Mouse (Mus musculus): ENCODE data around the gene Eif4a1.

Eif4a1 gene

DNA sequence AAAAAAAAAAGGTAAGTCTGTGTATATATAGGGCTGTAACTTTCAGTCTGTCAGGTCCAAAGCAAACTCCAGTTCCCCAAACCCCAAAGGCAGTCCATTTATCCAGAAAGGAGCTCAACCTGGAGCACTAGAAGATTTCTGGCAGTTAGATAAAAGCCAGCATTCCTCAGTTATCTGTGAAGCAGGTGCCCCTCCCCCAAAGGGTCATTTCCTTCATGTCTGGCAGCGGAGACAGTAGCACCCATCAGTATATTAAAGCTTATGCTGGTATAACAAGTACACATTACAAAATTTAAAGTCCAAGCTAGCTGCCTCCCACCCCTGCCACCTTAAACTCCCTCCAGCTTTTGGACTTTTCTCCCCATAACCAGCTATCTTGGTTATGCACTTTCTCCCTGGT lies 27.4 kb upstream of the Eif4a1 start:
- DNase-seq (ENCODE audit: low spot score) = no peak

DNA sequence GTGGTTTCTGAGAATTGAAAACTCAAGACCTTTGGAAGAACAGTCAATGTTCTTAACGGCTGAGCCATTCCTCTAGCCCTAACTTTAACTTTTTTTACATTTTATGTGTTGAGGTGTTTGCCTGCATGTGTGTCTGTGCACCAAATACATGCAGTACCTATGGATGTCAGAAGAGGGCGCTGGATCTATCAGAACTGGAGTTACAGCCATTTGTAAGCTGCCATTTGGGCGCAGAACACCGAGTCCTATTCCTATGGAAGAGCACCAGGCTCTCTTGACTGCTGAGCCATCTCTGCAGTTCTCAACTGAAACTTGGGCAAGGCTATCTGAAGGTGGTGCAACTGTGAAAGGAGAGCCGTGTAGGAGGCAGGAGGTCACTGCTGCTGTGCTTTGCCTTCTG lies 26.4 kb upstream of the Eif4a1 start:
- DNase-seq (ENCODE audit: low spot score) = no peak

DNA sequence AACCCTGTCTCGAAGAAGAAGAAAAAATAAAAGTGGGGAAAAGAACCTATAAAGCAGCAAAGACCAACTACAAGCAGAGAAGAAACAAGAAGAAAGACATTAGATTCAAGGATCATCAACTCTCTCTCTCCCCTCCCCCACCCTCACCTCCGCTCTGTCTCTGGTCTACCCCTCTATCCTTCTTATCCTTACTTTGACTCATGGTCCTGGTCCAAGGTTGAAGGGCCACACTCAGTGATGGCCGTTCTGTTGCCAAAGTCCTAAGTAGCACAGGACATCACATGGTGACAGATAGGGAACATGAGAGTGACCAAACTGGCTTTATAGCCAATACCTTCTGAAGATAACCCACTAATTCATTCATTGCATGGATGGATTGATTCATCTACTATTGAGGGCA lies 25.2 kb upstream of the Eif4a1 start:
- DNase-seq (ENCODE audit: low spot score) = no peak

DNA sequence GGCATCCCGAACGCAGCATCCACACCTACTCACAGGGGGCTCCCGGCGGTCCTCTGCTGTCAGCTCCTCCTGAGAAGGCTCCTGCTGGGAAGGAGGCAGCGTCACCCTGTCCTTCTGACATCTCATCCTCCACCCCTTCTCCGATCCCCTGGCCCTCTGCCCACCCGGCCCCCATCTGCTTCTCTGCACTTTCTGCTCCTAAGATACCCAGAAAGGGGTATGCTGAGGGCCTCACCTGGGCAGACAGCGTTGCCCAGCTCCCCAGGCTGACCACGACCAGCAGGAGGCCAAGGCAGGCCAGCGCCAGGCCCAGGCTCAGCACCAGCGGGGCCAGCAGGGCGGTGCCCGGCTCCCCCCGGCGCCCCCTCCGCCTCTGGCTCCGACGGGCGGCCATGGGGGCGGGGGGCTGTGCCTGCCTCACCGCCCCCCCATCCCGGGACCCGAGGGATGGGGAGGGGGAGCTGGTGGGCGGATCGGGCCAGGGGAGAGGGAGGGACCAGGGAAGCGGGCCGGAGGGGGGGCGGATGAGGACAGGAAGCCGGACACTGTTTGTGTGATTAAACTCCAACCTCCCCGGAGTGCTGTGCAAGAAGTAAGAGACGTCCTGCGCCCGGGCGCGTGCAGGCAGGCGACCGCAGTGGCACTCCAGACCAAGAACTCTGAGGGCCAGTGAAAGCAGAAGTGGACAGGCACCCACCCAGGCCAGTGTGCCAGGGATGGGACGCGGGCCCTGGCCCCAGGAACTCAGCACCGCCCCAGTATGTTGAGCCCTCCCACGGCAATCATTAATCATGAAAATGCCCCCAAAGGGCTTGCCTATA lies 23.3 kb upstream of the Eif4a1 start, which contains the start of the genes Tnfsf12 and Tnfsfm13:
TSS of gene Tnfsf12 (minus strand) at position 489 of the 821 bp plus-strand sequence.
TSS of gene Tnfsfm13 (minus strand) at position 738 of the 821 bp plus-strand sequence.
- peak; percentile 65 for DNase-seq (ENCODE audit: low spot score)

DNA sequence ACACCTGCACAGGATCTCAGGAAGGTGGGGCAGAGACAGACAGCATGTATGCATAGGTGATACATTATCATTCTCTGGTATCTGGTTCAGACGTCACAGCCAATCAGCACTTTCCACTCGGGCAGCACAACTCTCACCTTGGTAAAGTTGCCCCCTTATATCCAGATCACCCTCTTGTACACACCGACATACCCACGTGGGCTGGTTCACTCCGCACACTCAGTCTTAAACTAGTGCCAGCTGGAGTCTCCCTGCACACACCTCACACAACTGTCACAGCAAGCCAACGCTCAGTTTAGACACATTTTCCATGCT lies 22.8 kb upstream of the Eif4a1 start:
- DNase-seq (ENCODE audit: low spot score) = no peak

DNA sequence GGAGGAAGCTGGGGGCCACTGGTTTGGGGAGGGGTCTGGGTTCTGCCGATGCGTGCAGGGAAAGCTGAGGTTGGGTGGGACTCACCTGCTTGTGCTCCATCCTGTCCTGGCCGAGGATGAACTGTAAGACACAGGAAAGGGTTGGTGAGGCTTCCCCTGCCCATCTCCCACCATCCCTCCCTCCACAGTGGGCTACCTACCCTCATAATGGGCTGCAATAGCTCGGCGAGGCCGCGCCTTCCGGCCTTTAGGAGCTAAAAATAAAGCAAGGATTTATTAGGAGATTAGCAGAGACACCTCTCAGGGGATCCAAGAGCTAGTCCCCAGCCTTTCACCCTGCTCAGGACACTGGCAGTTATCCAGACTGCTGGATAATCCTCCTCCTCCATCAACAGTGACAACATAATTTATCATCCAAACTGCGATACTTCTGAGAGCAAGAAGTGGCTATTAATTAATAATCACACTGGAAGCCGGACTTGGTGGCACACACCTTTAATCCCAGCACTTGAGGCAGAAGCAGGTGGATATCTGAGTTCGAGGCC lies 21.3 kb upstream of the Eif4a1 start:
- no peak for DNase-seq (ENCODE audit: low spot score)

DNA sequence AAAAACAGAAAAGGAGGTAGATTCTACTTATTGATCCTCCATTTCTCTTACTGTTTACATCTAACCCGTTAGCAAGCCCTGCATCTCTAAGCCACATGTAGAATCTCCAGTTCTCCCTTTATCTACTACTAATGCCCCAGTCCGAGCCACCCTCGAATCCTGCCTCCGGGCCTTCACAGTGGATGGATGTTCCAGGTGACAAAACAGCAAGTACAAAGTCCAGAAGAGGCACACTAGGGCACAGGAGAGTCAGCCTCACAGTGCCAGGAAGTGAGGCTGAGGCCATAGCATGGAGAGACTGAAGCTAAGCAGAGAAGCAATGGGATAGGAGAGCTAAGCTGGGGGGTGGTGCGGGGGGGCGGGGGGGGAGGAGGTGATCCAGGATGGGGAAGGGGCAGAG lies 20.6 kb upstream of the Eif4a1 start:
- DNase-seq (ENCODE audit: low spot score) = no peak

DNA sequence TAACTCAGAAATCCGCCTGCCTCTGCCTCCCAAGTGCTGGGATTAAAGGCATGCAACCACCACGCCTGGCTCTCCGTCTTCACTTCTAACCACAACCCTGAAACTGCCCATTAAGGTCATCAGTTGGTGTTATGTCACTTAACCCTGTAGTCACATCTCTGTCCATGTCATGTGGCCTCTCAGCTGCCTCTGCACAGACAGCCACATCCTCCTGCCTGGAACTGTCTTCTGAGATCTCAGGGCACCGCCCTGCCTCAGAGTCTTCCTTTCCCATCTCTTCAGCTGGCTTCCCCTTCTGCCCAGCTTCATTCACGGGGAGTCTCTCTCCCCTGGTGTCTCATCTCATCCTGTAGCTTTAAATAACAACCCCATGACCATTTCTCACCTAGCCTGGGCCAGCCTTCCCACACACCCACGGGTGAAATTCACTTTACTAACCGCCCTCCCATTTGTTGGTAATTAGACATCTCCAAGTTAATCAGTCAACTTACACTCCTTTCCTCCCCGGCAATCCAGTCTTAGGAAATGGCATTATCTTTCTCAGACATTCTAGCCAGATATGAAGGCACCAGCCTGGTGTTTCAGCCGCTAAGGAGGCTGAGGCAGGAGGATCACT lies 20.1 kb upstream of the Eif4a1 start:
- no peak for DNase-seq (ENCODE audit: low spot score)

DNA sequence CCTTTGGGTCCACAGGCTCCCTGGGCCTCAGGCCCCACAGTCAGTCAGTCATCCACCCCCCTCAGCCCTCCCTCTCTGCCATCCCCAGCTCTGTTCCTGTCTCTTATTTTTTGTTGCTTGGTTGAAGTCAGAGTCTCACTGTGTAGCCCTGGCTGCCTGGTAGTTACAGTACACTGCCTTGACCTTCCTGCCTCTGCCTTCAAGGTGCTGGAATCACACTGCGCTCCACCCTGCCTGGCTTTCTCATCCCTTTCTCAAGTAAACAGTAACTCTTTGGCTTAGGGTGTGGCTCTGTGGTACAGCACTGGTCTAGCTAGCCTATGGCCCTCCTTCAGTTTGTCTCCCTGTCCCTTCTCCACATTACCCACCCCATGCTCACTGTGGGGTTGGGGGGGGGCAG lies 17.7 kb upstream of the Eif4a1 start:
- DNase-seq (ENCODE audit: low spot score) = no peak

DNA sequence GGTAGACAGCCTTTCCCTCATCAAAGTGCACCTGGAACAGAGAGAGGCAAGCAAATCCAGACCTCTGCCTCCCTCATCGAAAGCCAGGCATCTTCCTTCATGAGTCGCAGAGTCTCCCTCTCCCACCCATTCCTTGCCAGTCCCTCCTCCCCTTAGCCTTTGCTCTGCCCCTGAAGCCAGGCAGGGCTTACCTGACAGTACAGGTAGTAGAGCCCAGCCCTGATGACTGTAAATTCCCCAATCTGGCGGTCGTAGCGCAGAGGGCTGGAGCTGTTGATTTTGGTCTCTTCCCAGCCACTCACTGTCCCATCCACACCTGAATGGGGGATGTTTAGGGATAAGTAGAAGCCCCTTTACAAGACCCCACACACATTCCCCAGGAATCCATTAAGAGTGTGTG lies 14.8 kb upstream of the Eif4a1 start:
- no peak for DNase-seq (ENCODE audit: low spot score)

DNA sequence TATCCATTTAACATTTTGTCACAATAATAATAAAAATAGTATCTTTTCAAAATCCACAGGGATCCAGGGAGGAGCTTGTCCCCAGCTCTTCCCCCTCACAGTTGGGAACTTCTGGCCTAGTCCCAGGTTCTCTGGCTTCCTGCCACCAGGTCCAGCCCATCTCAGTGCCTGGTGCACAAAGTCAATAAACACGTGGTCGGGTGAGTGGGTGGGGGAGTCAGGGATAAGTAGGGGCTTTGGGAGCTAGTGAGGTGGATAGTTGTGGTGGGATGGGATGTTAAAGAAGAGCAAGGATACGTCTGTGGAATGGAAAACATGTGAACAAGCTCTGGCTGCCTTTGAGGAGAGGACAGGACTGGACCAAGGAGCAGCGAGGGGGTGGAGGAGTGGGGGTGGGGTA lies 14.2 kb upstream of the Eif4a1 start:
- no peak for DNase-seq (ENCODE audit: low spot score)

DNA sequence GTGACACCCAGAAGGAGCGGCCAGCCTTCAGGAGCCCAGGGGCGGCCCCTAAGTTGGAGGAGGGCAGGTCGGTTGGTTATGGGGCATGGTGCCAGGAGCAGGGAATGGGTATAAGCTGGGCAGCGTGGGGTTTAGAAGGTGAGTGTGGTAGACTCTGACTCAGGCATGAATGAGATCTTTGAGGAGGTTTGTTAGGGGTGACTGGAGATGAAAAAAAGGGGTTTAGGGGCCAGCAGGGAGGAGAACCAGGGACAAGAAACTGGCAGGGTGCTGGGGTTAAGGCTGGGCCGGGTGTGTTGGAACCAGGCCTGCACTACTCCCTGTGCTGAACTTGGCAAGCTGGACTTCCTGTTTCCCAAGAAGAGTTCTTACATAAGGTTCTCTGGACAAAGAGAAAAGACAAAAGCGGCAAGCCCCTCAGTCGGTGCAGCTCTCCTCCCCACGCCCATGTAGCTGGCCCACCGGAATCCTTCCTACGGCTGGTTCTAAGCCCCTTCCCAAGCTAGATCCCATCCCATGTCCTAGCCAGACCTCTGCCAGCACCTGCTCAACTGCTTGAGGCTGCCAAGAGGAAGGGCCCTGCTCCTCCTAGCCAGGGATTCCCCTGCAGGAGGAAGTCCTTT lies 13.4 kb upstream of the Eif4a1 start, which contains the start of gene Tnfsf13:
TSS of gene Tnfsf13 (minus strand) at position 259 of the 623 bp plus-strand sequence.
- DNase-seq (ENCODE audit: low spot score) = no peak

DNA sequence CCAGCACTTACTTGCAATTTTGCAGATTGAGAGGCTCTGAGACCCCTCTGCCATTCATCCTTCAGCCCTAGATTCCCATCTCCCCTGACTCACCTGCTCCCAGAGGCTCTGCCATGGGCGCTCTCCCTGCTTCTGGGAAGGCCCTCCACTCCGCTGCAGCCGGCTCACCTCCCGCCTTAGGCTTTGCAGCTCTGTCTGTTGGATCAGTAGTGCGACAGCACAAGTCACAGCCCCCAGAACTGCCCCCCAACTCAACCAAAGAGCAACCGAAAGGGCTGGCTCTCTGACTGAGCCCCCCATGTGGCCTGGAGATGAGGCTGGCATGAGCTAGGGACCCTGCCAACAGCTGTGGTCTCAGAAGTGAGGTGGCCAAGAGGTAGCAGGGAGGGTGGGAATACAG lies 12.7 kb upstream of the Eif4a1 start:
- DNase-seq (ENCODE audit: low spot score) = no peak

DNA sequence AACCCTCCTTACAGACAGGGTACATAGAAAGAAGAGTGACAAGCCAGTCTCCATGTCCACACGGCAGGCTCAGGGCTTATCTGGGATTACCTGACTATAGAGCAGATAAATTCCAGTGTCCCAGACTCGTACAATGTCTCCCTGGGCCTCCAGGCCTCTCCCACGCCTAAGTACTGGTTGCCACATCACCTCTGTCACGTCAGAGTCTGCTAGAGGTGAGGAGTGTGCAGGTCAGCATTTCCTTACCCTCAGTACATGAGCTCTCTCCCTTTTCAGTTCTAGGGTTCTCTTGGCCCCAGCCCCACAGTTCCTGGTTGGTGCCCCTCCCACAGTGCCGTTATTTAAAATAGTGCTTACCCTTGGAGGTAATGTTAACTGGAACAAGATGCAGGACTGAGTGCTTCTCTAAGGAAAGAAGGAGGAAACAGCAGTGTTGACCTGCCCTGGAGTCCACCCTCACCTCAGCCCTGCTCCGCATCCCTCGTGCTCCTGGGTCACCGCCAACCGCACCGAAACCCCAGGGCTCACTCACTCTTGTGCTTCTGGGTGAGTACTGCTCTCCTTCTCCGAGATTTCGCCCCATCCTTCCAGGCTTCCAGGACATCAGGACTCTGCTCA lies 12.0 kb upstream of the Eif4a1 start:
- DNase-seq (ENCODE audit: low spot score) = no peak

DNA sequence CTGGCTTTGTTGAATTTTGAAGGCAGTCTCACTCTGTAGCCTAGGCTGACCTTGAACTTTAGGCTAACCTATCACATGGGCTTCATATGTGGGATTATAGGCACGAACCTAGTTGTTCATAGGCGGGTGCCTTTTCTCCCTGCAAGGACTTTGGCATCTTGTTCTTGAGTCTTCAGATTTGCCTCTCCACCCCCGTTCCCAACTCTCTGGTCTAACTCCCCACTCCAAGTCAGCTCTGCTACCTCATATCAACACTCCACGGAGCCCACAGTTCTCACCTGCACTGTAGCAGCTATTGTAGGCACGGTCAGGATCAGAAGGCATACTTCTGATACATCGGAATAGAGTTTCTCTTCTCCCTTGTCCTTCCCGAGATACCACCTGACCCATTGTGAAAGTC lies 11.4 kb upstream of the Eif4a1 start:
- DNase-seq (ENCODE audit: low spot score) = no peak

DNA sequence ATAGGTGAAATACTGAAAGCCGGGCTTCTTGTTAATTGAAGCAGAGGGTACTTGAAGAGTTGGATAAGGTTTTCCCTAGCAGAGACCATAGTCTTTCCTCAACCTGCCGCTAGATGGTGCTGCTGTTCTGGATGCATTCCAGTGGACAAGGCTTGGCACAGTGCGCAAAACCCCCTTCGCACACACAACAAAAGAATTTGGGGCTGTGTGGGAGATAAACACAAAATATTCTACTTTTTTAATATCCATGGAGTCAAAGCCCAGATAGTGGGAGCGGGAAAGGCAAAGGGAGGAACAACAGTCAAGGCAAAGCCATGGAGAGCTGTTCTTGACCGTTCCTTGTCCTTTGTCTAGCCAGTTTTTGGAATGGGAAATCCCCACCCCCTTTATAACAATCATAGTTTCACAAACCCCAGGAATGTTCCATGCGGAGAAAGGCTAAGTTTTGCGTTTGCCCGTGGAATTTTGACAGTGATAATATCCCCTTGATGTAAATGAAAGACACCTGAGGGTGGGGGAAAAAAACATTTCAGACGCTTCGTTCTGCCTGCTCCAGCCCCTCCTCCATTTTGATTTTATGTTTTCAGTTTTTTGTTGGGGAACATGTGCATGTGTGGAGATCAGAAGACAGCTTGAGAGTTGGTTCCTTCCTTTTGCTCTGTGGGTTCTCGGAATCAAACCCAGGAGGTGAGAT lies 10.8 kb upstream of the Eif4a1 start:
- DNase-seq (ENCODE audit: low spot score) = peak; percentile 93

DNA sequence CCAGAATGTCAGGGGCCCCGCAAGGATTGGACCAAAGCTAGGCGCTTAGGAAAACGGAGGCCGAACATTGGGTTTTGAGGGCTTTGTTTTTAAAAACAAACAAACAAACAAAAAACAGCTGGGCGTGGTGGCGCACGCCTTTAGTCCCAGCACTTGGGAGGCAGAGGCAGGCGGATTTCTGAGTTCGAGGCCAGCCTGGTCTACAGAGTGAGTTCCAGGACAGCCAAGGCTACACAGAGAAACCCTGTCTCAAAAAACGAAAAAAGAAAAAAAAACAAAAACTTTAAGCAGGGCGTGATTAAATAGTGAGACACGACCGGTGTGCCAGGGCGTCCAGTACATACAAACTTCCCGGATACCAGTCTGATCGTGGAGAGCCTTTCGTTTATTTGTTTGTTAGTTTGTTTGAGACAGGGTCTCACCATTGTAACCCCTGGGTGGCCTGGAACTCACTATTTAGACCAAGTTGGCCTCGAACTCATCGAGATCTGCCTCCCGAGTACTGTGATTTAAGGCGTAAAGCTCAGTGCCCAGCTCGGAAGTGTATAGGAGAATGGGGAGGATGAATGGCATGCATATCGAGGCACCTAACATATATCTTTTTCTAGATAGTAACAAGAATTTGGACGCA lies 10.1 kb upstream of the Eif4a1 start:
- no peak for DNase-seq (ENCODE audit: low spot score)

DNA sequence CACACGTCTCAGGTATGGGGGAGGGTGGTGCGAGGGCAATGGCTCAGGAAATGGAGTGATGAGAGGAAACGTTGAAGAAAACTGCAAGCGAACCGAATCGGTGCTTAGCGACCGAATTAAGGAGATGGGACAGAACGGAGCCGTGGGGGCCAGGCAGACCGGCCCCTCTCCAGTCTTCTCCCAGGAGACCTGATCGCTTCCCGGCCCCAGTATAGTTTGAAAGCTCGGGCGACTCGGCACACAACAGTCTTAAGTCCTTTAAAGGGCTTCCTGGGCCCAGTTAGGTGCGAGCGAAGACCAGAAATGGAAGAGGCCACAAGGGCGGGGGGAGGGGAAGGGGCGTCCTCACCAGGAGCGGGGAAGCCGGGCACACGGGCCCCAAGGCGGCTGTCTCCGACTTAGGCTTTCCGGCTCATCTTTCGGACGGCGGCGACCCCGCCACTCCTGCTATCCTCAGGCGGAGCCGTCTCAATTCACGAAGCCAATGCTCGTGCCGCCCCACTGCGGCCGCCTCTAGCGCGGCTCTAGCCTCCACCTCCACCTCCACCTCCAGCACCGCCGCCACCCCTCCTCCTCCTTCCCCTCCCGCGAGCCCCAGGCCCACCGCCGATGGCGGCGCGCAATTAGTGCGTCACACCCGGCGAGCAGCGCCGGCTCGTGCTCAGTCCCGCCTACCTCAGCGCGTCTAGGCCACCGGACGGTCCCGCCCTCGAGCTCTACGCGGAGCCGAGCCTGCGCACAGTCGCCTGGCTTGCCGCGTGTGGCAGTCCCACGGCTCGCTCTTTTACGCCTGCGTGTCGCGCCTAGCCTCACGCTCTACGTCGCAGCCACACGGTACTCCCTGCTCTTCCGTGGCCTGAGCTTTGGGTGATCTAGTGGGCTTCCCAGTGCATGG lies 9.3 kb upstream of the Eif4a1 start, which contains the start of gene Senp3:
TSS of gene Senp3 (minus strand) at position 771 of the 895 bp plus-strand sequence.
- DNase-seq (ENCODE audit: low spot score) = peak; percentile 92

DNA sequence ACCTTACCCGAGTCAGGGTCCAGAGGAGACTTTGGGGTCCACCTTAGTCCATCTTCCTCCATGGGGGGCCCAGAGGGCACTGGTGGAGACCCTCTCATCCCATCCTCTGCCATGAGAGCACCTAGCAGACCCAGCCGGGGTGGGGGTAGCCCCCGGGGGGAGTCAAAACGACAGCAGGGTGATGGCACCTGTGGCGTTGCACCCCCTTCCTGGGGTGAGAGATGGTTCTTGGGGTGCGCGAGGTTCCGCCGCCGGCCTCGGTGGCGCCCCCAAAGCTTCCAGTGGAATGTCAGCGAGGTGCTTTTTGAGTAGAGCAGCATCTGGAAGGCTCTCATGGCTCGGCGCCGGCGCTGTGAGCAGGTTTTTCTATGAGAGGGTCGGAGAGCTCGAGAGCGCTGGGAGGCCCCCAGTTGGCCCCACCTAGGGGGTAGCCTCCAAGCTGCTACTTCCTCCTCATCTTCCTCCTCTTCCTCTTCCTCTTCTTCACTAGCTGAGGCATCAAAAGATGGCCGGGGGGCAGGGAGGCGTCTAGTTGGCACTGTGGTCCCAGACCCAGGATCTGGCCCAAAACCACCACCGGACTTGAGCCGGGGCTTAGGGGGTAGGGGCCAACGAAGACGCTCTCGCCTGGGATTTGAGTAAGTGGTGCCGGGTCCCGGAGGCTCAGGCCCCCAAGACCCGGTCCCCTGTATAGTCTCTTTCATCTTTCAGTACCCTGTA lies 8.1 kb upstream of the Eif4a1 start:
- no peak for DNase-seq (ENCODE audit: low spot score)

DNA sequence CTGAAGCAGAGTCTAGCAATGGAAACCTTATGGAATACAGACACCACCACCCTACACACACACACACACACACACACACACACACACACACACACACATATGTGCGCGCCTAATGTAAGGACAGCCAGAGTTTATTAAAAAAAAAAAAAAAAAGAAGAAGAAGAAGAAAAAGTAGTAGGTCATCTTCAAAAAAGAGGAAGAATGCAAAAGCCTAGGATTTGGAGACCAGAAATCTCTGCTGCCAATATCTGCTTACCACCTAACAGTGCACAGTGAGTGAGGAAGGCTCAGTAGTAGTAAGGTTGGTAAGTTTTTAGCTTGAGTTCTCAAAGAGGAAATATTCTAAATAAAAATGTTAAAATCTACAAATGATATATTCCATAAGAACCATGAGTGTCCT lies 6.9 kb upstream of the Eif4a1 start:
- DNase-seq (ENCODE audit: low spot score) = no peak
